Mouse (Mus musculus) heart, postnatal 36 days (tissue): Measurements from ENCODE around the gene Gm21209. TPM values are rescaled to one million over a fixed set of nuclear protein-coding genes. Genes with fewer than 3 reads are reported as not detected.
"Not testable (repeated sequence)": the region's sequence is repeated elsewhere in the genome, so short reads cannot be mapped to it uniquely, and the experiment has no call there.

ENCODE experiments used
- DNase-seq, 2 experiments: peaks; one replicate each; pipeline ENCODE4 v3.0.0; 2021 to 2022
- intact Hi-C: fragments of 180-260 bp; cut with DNase I; formaldehyde crosslinking; loops from one replicate; pipeline ENCODE4 v1.15.1; 2025
- total RNA-seq, 2 experiments: library from RNA; stranded (reverse); gene quantifications; 2 replicates each; pipeline ENCODE4 v1.2.3; 2021

The Gm21209 gene
- total RNA-seq = not detected

DNA sequence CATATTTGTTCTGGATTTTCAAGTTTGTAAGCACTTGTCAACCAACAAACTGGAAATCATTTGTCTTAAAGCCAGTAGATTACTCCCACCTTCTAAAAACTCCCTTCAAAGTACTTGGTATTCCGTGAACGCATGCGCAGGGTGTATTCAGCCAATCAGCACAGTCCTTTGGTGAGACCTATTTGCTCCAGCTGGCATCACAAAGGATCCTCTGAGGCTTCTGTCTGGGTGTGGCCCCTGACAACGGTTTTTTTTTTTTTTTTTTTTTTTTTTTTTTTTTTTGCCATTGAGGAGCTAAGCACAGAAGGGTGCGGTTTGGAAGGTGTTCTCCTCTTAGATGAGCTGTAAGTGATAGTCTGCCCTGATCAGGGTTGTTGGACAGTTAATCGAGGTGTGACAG lies at the start of gene Gm21209:
Gene Gm21209 (plus strand): TSS at position 301 of the 400 bp plus-strand sequence.
- intact Hi-C loops, DNase-seq: not testable (repeated sequence)
